Mouse (Mus musculus) layer of hippocampus, adult 11-12 months (tissue): ENCODE results near the gene Tspan14.

Experiments
- DNase-seq: peaks from one replicate; pipeline ENCODE4 v3.0.0; 2022; ENCODE audit warnings: low spot score

The Tspan14 gene

DNA sequence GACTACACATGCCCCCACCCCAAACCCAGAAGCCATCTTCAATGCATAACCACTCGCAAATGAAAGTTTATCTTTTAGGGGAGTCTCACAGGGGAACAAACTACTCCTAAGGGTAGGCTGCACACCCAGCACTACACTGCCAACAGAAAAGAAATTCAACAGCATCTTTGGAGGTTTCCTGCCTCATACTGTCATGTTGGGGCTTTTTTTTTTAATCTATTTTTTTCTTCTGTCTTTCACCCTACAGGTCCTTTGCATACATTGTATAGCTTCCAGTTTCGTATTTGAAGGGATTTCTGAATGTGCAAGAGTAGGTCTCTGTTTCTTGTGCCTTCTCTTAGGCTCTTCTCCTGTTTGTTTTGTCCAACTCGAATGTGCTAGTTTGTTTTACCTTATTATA is 14.3 kb downstream of the Tspan14 start:
- no peak for DNase-seq

DNA sequence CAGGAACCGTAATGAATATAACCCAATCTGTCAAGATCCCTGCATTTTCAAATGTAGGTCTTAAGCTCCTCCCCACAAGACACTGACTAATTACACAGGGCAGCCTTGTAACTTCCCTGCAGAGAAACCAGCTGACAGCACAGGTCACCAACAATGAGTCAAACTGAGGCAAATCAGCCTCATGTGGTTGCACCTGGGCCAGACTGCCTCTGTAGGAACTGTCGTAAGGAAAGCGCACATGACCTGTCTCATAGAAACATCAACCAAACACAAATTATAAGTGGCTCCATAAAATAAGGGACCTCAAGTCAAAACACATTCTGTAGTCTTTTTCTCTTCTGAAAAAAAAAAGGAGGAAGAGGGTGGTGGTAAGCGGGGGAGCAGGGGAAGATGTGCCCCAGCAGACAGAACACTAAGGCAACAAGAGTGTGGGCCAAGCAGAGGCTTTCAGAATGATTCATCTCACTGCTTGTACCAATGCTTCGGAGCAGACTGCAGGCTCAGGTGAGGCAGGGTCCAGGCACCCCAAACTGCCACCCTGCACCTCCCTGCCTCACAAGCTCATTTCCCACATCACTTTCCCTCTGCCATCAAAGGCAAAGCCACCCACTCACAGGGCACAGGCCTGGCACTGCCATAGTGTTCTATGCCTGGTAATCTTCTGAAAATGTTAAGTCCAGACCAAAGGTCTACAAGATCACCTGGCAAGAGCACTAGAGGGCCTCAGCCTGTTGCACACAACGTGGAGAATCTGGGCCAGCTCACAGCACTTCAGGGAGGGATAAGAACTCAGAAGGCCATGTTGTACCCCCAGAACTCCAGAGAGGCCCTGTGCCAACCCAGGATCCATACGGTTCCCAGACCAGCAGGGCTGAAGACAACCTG is 16.6 kb downstream of the Tspan14 start:
- DNase-seq: no peak

GRCm38 (mm10) chr14:40949047-40949446 is 17.6 kb downstream of the Tspan14 start:
- no peak for DNase-seq

DNA sequence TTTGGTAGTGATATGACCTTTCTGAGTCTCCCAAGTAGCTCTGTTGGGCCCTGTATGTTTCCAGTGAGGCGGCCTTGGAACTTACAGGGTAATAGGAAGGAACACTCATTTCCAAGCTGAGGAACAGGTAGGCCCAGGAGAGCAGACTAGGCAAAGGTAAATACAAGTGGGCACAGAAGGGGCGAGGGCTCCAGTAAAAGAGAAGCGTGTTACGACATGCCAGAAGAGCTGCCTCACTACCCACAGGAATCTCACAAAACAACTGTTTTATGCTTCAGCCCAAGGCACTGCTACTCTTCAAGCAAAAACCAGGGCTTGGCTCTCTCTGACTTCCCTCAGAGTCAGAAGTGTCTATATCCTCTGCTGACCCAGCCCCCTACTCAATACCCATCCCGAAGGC is 18.1 kb downstream of the Tspan14 start:
- DNase-seq: no peak

DNA sequence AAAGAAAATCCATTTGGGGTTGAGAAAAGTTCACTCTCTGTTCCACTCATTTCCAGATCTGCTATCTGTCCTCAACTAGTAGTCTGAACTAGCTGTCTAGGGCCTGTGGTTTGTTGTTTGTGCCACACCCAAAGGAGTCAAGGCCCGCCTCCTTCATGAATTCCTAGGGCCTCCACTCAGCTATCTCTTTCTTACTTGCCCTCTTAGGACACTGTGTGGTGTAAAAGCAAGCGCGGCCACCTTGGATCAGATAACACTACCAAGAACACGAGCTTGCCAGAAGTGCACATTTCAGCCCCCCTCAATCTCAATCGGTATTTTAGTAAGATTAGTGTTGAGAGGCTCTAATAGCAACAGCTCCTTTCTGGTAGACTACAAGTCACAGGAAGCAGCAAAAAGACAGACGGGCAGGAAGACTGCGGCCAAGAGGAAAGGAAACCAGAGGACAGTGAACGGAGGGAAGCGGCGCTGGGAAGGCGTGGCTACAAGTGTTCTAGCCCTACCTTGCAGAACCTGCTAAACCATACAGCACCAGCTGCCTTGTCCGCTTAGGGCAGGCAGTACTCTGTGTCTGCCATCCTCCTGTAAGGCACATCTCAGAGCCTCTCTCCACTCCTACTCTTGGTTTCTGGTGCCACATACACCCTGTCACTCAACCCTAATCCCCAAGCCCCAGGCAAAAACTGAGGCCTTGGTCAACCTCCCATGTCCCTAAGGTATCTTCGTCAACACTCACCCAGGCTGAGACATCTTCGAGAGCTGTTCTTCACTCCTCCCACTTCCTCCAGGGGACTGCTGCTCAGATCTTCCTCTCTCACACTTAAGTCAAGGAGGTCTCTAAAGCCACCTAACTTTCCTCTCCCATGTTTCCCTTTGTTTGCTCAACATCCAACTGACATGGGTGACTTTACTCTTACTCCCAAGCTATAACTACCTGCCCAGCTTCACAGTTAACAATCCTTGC is 18.9 kb downstream of the Tspan14 start:
- no peak for DNase-seq

DNA sequence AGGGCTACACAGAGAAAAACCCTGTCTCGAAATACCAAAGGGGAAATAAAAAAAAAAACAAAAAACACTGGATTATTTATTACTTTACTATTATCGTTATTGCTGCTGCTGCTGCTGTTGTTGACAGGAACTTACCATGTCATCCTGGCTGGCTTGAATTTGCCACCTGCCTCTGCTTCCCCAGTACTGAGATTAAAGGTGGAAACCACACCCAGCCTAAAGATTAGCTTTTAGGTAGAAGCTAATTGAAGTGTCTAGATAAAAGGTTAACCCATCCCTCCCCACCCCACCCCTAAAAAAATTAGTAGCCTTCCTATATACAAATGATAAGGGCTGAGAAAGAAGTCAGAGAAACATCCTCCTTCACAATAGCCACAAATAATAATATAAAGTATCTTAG is 22.8 kb downstream of the Tspan14 start:
- no peak for DNase-seq

GRCm38 (mm10) chr14:40942429-40942828 is 24.2 kb downstream of the Tspan14 start:
- no peak for DNase-seq

GRCm38 (mm10) chr14:40938380-40938987 is 28.1 kb downstream of the Tspan14 start:
- no peak for DNase-seq

- DNase-seq: no peak
Observed at GRCm38 (mm10) chr14:40937052-40937451, 29.6 kb downstream of the Tspan14 start.

GRCm38 (mm10) chr14:40935481-40935880 is 31.1 kb downstream of the Tspan14 start:
- DNase-seq: no peak

GRCm38 (mm10) chr14:40935054-40935453 is 31.6 kb downstream of the Tspan14 start:
- DNase-seq: no peak

DNA sequence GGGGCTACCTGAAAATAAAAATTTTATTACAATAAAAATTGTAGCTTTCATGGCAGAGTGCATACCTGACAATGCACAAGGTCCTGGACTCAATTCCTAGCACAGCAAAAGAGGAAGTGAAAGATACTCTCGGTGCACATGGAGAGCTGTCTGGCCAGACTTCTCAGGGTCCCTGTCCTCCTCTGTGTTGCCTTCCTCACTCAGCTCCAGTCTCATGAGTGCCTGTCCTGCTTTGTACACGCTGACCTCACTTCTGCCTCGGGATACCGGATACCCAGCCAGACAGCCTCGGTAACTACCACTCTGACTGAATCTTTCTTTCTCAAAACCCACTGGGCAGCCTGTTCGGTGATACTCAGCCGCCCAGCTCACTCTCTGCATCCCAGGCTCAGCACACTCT is 33.3 kb downstream of the Tspan14 start:
- no peak for DNase-seq

DNA sequence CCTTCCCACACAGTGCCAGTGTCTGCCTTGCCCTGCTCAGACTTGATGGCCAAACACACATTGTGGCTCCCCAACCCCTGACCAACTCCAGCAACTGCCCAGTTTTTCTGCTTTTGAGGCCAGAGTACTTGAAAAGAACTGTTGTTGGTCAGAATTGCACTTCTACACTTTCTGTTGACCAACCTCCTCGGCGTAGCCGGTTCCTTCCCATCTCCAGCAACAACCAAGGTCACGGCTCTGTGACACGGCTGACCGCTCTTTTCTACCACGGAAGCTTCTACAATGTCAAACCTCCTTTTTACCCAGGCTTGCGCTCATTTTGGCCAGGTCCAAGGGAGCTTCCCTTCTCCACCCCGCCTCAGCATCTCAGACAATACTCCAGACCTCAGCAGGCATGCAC is 34.4 kb downstream of the Tspan14 start:
- DNase-seq: no peak

GRCm38 (mm10) chr14:40931115-40931829 is 35.3 kb downstream of the Tspan14 start:
- no peak for DNase-seq

DNA sequence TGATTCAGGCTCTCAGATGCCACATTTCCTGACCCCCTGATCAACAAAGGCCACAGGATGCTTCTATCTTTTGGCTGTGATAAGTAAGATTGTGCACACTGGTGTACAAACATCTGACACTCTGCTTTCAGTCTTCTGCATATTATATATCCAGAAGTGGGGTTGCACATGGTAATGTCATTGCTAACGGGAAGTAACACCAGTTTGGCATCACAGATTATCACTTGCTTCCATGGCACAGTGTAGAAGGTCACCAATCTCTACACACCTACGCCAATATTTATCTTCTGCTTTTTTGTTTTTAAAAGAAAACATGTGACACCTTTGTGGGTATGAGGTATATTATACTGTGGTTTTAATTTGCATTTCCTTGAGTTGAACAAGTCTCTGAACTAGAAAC is 36.7 kb downstream of the Tspan14 start:
- no peak for DNase-seq

- no peak for DNase-seq
Observed at GRCm38 (mm10) chr14:40928897-40929296, 37.7 kb downstream of the Tspan14 start.

GRCm38 (mm10) chr14:40927041-40927440 is 39.6 kb downstream of the Tspan14 start:
- no peak for DNase-seq

DNA sequence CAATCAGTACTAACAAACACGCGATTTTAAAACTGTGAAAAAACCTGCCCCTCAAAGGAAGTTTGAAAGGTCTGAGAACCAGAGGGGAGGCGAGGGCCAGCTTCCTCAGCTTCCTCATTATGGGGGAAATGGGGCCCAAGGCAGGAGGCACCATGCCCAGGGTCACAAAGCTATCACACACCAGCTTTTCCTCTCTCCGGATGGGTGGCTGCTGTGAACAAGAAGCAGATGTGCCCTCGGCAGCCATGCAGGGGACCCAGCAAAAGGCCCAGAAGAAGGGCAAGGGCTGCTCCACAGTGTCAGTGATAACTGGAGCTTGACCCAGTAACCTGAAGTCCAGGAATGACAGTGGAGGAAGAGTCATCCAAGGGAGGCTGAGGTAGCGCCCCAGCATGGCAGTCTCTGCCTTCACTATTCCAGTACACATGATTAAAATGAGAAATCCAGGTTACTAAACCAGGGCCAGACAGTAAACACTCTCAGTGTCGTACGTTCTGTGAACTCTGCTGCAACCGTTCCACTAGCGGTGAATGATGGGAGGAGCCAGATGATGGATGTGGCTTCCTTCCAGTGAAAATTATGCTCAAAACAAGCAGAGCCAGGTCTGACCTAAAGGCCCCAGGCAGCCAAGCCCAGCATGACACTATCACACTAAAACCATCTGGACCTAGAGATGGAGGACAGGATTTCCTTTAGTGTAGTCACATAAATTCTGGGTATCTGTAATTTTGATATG is 42.1 kb downstream of the Tspan14 start:
- DNase-seq: peak; percentile 48

- DNase-seq: no peak
Observed at GRCm38 (mm10) chr14:40921241-40921640, 45.4 kb downstream of the Tspan14 start.

GRCm38 (mm10) chr14:40919521-40919920 is 47.1 kb downstream of the Tspan14 start:
- DNase-seq: no peak

DNA sequence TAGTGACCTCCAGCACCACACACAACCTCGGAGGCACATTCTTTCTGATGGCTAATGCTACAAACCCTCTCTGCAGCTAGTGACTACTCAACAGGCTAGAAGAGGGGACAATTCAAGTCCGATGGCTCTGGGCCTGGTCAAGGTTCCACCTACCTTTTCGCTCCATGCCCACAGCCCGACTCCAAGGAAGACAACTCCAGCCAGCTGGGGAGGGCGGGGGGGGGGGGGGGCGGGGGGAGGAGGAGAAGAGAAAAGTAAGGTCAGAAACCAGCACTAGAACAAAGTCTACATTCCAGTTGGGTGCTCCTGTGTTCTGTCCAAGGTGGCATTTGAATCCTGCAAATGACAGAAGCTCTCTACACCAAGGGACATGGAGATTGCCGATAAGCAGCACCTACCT is 48.1 kb downstream of the Tspan14 start:
- no peak for DNase-seq
